Mouse (Mus musculus) heart, embryonic 13.5 days (tissue): ENCODE results near the gene Glis2. TPM values are rescaled to one million over a fixed set of nuclear protein-coding genes. Genes with fewer than 3 reads are reported as not detected.

ENCODE experiments used
- ATAC-seq: fragments of 200-750 bp; cut with Nextera tagmentation; 2 replicates; pipeline ENCODE4 v1.8.0; 2017; ENCODE audit warnings: moderate TSS enrichment; ENCODE audit not compliant: insufficient number of reproducible peaks, low FRiP score, low TSS enrichment; ENCODE audit errors: extremely low read depth
- H3K27ac ChIP-seq: fragments of 300-500 bp; sonication (generic); replicated peaks from 2 replicates; pipeline ENCODE4 v1.5.1; 2015; ENCODE audit warnings: moderate library complexity, mild to moderate bottlenecking, inconsistent platforms
- H3K27me3 ChIP-seq: fragments of 300-500 bp; sonication (generic); replicated peaks from 2 replicates; pipeline ENCODE4 v1.6.1; 2015; ENCODE audit warnings: mild to moderate bottlenecking, inconsistent platforms
- H3K36me3 ChIP-seq: fragments of 300-500 bp; sonication (generic); 2 replicates; pipeline ENCODE4 v1.6.1; 2015; ENCODE audit warnings: mild to moderate bottlenecking, inconsistent platforms
- H3K4me1 ChIP-seq: fragments of 300-500 bp; sonication (generic); 2 replicates; pipeline ENCODE4 v1.6.1; 2015; ENCODE audit warnings: inconsistent platforms
- H3K4me2 ChIP-seq: fragments of 300-500 bp; sonication (generic); 2 replicates; pipeline ENCODE4 v1.6.1; 2015; ENCODE audit warnings: inconsistent platforms, mild to moderate bottlenecking, moderate library complexity
- H3K4me3 ChIP-seq: fragments of 300-500 bp; sonication (generic); 2 replicates; pipeline ENCODE4 v1.5.1; 2015; ENCODE audit warnings: moderate library complexity, mild to moderate bottlenecking, inconsistent platforms
- H3K9ac ChIP-seq: fragments of 300-500 bp; sonication (generic); 2 replicates; pipeline ENCODE4 v1.6.1; 2015; ENCODE audit warnings: inconsistent platforms, mild to moderate bottlenecking, moderate library complexity
- H3K9me3 ChIP-seq: fragments of 300-500 bp; sonication (generic); 2 replicates; pipeline ENCODE4 v1.6.1; 2016; ENCODE audit warnings: inconsistent platforms
- WGBS: fragments of 180-500 bp; shearing (Covaris S2); methylation state at CpG from one replicate; pipeline ENCODE4 v1.1.7; 2015; ENCODE audit warnings: mixed read lengths; 5-methylcytosine and 5-hydroxymethylcytosine counted together
- polyA plus RNA-seq: library from polyadenylated mRNA; unstranded; fragments of >200 nt; fragmentation: Nextera tagmentation; extraction: Ambion mirVana; gene quantifications from 2 replicates; pipeline ENCODE4 v1.2.1, GENCODE M21; 2015

Glis2 gene
- polyA plus RNA-seq, 1 experiment from 2014 or later: 23.5 TPM

- H3K4me2 ChIP-seq: peak overlapping the region; percentile 83
- no peaks in the 10 kb centered on the region for H3K27me3 ChIP-seq
- peak overlapping the region; percentile 90 for H3K4me3 ChIP-seq
- H3K27ac ChIP-seq: peak overlapping the region; percentile 97; the same call in 1 of the 2 replicates
- H3K9me3 ChIP-seq: no peaks in the 10 kb centered on the region
- H3K36me3 ChIP-seq: no peaks in the 10 kb centered on the region
- WGBS: 65% methylated on average over 2 of the region's 2 CpGs
- ATAC-seq: no peak
- peaks cover 86% of the 10 kb centered on the region for H3K4me1 ChIP-seq
- H3K9ac ChIP-seq: peak overlapping the region; percentile 98
Observed at GRCm38 (mm10) chr16:4596836-4597235, 2.3 kb downstream of the Glis2 start.

GRCm38 (mm10) chr16:4597296-4597695 is 2.8 kb downstream of the Glis2 start:
- Histone ChIP-seq H3K4me3 (peak overlapping the region; percentile 90; the same call in 1 of the 2 replicates), H3K9me3 (no peaks in the 10 kb centered on the region), H3K4me2 (peak overlapping the region; percentile 83), H3K27ac (peak overlapping the region; percentile 97; the same call in 1 of the 2 replicates), H3K36me3 (no peaks in the 10 kb centered on the region), H3K27me3 (no peaks in the 10 kb centered on the region), H3K4me1 (peaks cover 86% of the 10 kb centered on the region), H3K9ac (peak overlapping the region; percentile 98)
- WGBS: 52% methylated on average over 7 of the region's 7 CpGs
- no peak for ATAC-seq

GRCm38 (mm10) chr16:4598041-4598440 is 3.5 kb downstream of the Glis2 start:
- Histone ChIP-seq H3K4me3 (no peak overlapping the region), H3K36me3 (no peaks in the 10 kb centered on the region), H3K27me3 (no peaks in the 10 kb centered on the region), H3K4me1 (peaks cover 86% of the 10 kb centered on the region), H3K4me2 (peak overlapping the region; percentile 28), H3K9ac (peak overlapping the region; percentile 66), H3K27ac (peak overlapping the region; percentile 89; the same call in 1 of the 2 replicates), H3K9me3 (no peaks in the 10 kb centered on the region)
- ATAC-seq: no peak
- WGBS: 61% methylated on average over 5 of the region's 5 CpGs

- no peak for ATAC-seq
Observed at GRCm38 (mm10) chr16:4598891-4599543, 4.5 kb downstream of the Glis2 start.

GRCm38 (mm10) chr16:4599616-4600015 is 5.1 kb downstream of the Glis2 start:
- Histone ChIP-seq H3K27ac (peak overlapping the region; percentile 89), H3K27me3 (no peaks in the 10 kb centered on the region), H3K4me1 (peaks cover 94% of the 10 kb centered on the region), H3K36me3 (no peaks in the 10 kb centered on the region), H3K4me3 (no peak overlapping the region), H3K4me2 (no peak overlapping the region), H3K9ac (no peak overlapping the region), H3K9me3 (no peaks in the 10 kb centered on the region)
- 70% methylated on average over 3 of the region's 3 CpGs for WGBS
- ATAC-seq: no peak

More at GRCm38 (mm10) chr16:4598891-4599543, 4.5 kb downstream of the Glis2 start:
- Histone ChIP-seq H3K4me2 (peak overlapping the region; percentile 28), H3K27me3 (no peaks in the 10 kb centered on the region), H3K9ac (peak overlapping the region; percentile 66), H3K9me3 (no peaks in the 10 kb centered on the region), H3K36me3 (no peaks in the 10 kb centered on the region), H3K4me1 (peaks cover 88% of the 10 kb centered on the region), H3K27ac (peak overlapping the region; percentile 89), H3K4me3 (no peak overlapping the region)
- WGBS: 19% methylated on average over 6 of the region's 6 CpGs

- H3K36me3 ChIP-seq: no peaks in the 10 kb centered on the region
- no peak overlapping the region for H3K4me3 ChIP-seq
- H3K4me1 ChIP-seq: peaks cover 100% of the 10 kb centered on the region
- peak overlapping the region; percentile 8; the same call in 1 of the 2 replicates for H3K9ac ChIP-seq
- H3K27me3 ChIP-seq: no peaks in the 10 kb centered on the region
- peak overlapping the region; percentile 89 for H3K27ac ChIP-seq
- no peak overlapping the region for H3K4me2 ChIP-seq
- 56% methylated on average over 9 of the region's 9 CpGs for WGBS
- H3K9me3 ChIP-seq: no peaks in the 10 kb centered on the region
- ATAC-seq: no peak
Observed at GRCm38 (mm10) chr16:4600701-4601310, 6.3 kb downstream of the Glis2 start.

GRCm38 (mm10) chr16:4602189-4602588 is 7.7 kb downstream of the Glis2 start:
- no peak for ATAC-seq
- no peaks in the 10 kb centered on the region for H3K9me3 ChIP-seq
- WGBS: 15% methylated on average over 3 of the region's 3 CpGs
- peak overlapping the region; percentile 89 for H3K27ac ChIP-seq
- no peaks in the 10 kb centered on the region for H3K36me3 ChIP-seq
- no peaks in the 10 kb centered on the region for H3K27me3 ChIP-seq
- H3K9ac ChIP-seq: peak overlapping the region; percentile 68
- peaks cover 100% of the 10 kb centered on the region for H3K4me1 ChIP-seq
- no peak overlapping the region for H3K4me3 ChIP-seq
- H3K4me2 ChIP-seq: peak overlapping the region; percentile 49

- H3K9ac ChIP-seq: peak overlapping the region; percentile 68
- H3K9me3 ChIP-seq: no peaks in the 10 kb centered on the region
- peak overlapping the region; percentile 49 for H3K4me2 ChIP-seq
- no peaks in the 10 kb centered on the region for H3K36me3 ChIP-seq
- peak overlapping the region; percentile 89 for H3K27ac ChIP-seq
- H3K27me3 ChIP-seq: no peaks in the 10 kb centered on the region
- no peak for ATAC-seq
- H3K4me1 ChIP-seq: peaks cover 100% of the 10 kb centered on the region
- H3K4me3 ChIP-seq: no peak overlapping the region
- 17% methylated on average over 7 of the region's 7 CpGs for WGBS
Observed at GRCm38 (mm10) chr16:4602766-4603452, 8.4 kb downstream of the Glis2 start.

- ATAC-seq: no peak
- Histone ChIP-seq H3K27me3 (no peaks in the 10 kb centered on the region), H3K9me3 (no peaks in the 10 kb centered on the region), H3K9ac (peak overlapping the region; percentile 68), H3K4me1 (peaks cover 100% of the 10 kb centered on the region), H3K36me3 (peaks cover 2% of the 10 kb centered on the region; the same call in 1 of the 2 replicates), H3K4me3 (no peak overlapping the region), H3K27ac (peak overlapping the region; percentile 89), H3K4me2 (peak overlapping the region; percentile 49)
- WGBS: 44% methylated on average over 1 of the region's 1 CpGs
Observed at GRCm38 (mm10) chr16:4603453-4603837, 8.9 kb downstream of the Glis2 start.

- H3K4me1 ChIP-seq: peaks cover 92% of the 10 kb centered on the region
- peaks cover 10% of the 10 kb centered on the region for H3K36me3 ChIP-seq
- H3K27ac ChIP-seq: peak overlapping the region; percentile 89
- H3K9ac ChIP-seq: peak overlapping the region; percentile 68
- 57% methylated on average over 11 of the region's 11 CpGs for WGBS
- H3K4me2 ChIP-seq: no peak overlapping the region
- no peak overlapping the region for H3K4me3 ChIP-seq
- H3K27me3 ChIP-seq: no peaks in the 10 kb centered on the region
- no peaks in the 10 kb centered on the region for H3K9me3 ChIP-seq
- no peak for ATAC-seq
Observed at GRCm38 (mm10) chr16:4604293-4604837, 9.9 kb downstream of the Glis2 start.

- Histone ChIP-seq H3K27me3 (no peaks in the 10 kb centered on the region), H3K9me3 (no peaks in the 10 kb centered on the region), H3K27ac (peak overlapping the region; percentile 89), H3K4me1 (peaks cover 79% of the 10 kb centered on the region), H3K4me2 (no peak overlapping the region), H3K36me3 (peaks cover 21% of the 10 kb centered on the region), H3K4me3 (no peak overlapping the region), H3K9ac (peak overlapping the region; percentile 68)
- WGBS: 69% methylated on average over 13 of the region's 13 CpGs
- no peak for ATAC-seq
Observed at GRCm38 (mm10) chr16:4605514-4606131, 11.1 kb downstream of the Glis2 start.
